Mouse (Mus musculus) neutrophil, adult 5-6 weeks (primary cell): ENCODE data around the gene Fgfr2. TPM values are rescaled to one million over a fixed set of nuclear protein-coding genes. Genes with fewer than 3 reads are reported as not detected.
"Not testable (repeated sequence)": the region's sequence is repeated elsewhere in the genome, so short reads cannot be mapped to it uniquely, and the experiment has no call there.

ENCODE experiments used
- ATAC-seq: fragments of 151-379, 151-347 bp; 2 replicates; pipeline ENCODE4 v1.8.0; 2017; ENCODE audit warnings: mild to moderate bottlenecking, moderate TSS enrichment; ENCODE audit not compliant: insufficient number of reproducible peaks, poor library complexity, low FRiP score, severe bottlenecking; ENCODE audit errors: extremely low read depth
- total RNA-seq: library from RNA; stranded (forward); fragments of 200-1000 nt; gene quantifications from 2 replicates; pipeline ENCODE4 v1.2.3, GENCODE M21; 2017

Gene Fgfr2
- total RNA-seq, 1 experiment from 2014 or later: not detected

GRCm38 (mm10) chr7:130563276-130563675 lies 2559.9 kb downstream of the Fgfr2 start:
- ATAC-seq: no peak

- ATAC-seq: no peak
Measured at GRCm38 (mm10) chr7:130560933-130561332, 2562.2 kb downstream of the Fgfr2 start.

GRCm38 (mm10) chr7:130558592-130558991 lies 2564.6 kb downstream of the Fgfr2 start:
- ATAC-seq: no peak

- ATAC-seq: no peak
Measured at GRCm38 (mm10) chr7:130555597-130555996, 2567.6 kb downstream of the Fgfr2 start.

GRCm38 (mm10) chr7:130553321-130553720 lies 2569.8 kb downstream of the Fgfr2 start:
- ATAC-seq: no peak

GRCm38 (mm10) chr7:130552780-130553179 lies 2570.4 kb downstream of the Fgfr2 start:
- ATAC-seq: no peak

- ATAC-seq: 0 out of 2 replicates have a peak, but pooled peaks have one; percentile 17
Measured at GRCm38 (mm10) chr7:130547635-130548175, 2575.4 kb downstream of the Fgfr2 start.

- peak; percentile 92 for ATAC-seq
Measured at GRCm38 (mm10) chr7:130546791-130547484, 2576.2 kb downstream of the Fgfr2 start.

GRCm38 (mm10) chr7:130546421-130546790 lies 2576.7 kb downstream of the Fgfr2 start:
- no peak for ATAC-seq

GRCm38 (mm10) chr7:130545893-130546292 lies 2577.3 kb downstream of the Fgfr2 start:
- no peak for ATAC-seq

- ATAC-seq: no peak
Measured at GRCm38 (mm10) chr7:130545401-130545800, 2577.7 kb downstream of the Fgfr2 start.

GRCm38 (mm10) chr7:130543181-130543580 lies 2580.0 kb downstream of the Fgfr2 start:
- ATAC-seq: no peak

GRCm38 (mm10) chr7:130540176-130540575 lies 2583.0 kb downstream of the Fgfr2 start:
- no peak for ATAC-seq

- no peak for ATAC-seq
Measured at GRCm38 (mm10) chr7:130537068-130537467, 2586.1 kb downstream of the Fgfr2 start.

- no peak for ATAC-seq
Measured at GRCm38 (mm10) chr7:130535174-130535573, 2588.0 kb downstream of the Fgfr2 start.

- peak; percentile 100 for ATAC-seq
Measured at GRCm38 (mm10) chr7:130533316-130534260, 2589.6 kb downstream of the Fgfr2 start.

GRCm38 (mm10) chr7:130531138-130531537 lies 2592.0 kb downstream of the Fgfr2 start:
- not testable (repeated sequence) for ATAC-seq

- ATAC-seq: no peak
Measured at GRCm38 (mm10) chr7:130527306-130527705, 2595.8 kb downstream of the Fgfr2 start.

- no peak for ATAC-seq
Measured at GRCm38 (mm10) chr7:130523451-130523850, 2599.7 kb downstream of the Fgfr2 start.
